Mouse (Mus musculus): Measurements from ENCODE around the gene Faap100. TPM values are rescaled to one million over a fixed set of nuclear protein-coding genes. Genes with fewer than 3 reads are reported as not detected.

Gene Faap100
- polyA plus RNA-seq (2012; ENCODE audit: low replicate concordance): 16.7 and 41.0 TPM in 2 replicates

DNA sequence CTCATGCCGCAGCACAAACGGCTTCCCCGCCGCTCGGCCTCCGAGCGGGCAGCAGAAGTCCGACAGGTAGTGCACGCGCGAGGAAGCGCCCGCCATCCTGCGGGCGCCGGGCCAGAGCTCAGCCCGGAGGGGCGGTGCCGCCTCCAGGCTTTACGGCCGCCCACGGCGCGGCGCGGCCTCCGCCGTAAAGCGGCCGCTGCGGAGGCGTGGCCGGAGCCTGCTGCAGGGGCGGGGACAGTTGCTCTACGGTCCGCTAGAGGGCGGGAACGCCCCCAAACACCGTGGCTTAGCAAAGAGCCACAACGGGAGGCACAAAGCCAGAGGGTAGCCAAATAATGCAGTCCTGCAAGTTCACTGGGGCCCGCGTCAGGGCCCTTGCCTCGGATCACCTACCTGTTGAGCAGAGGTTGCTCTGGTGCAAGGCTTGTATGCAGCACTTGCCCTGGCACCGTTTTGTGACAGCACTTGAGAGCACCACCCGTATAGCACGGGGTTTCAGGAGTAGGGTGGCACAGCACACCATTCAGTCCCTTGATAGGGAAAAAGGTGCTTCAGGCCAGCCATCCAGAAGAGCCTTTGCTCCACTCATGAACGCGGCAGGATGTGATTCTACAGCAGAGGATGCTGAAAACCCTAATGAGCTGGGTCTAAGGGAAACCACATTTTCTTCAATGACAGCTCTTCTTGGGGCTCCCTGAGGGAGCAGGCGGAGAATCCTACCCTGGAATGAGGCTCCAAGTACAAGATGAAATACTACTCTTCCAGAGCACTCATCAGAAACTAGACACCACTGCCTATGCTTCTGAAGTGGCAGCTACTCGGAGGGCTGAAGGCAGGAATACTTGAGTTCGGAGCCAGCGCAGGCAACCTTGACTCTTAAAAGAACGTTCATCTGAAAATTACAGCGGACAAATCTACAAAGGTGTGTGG, at the start of gene Faap100:
Gene Faap100, minus strand, starts transcription at position 154 of the 930 bp plus-strand sequence.

DNA sequence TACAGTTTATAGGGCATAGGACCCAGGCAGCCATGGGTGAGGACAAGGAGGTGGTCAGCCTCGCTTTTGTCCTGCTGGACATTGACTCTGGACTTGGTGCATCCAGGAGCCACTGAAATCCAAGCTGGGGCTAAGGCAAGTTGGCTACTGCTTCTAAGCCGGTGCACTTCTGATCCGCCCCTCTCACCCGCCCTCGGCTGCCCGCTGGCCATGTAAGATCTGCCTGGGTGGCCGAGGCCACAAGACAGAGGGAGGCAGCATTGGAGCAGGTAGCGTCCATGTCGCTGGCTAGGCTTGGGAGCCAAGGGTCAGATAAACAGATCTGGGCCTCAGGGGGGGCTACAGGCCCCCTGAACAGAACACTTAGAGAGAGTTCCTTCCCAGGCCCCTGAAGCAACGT, 17.3 kb downstream of the Faap100 start, which contains the start of gene Fscn2:
Gene Fscn2, plus strand, starts transcription at position 240 of the 400 bp plus-strand sequence.

GRCm38 (mm10) chr11:120347791-120348683, 30.5 kb downstream of the Faap100 start, which contains the start of gene Actg1:
TSS of gene Actg1 (minus strand) at chr11:120348542.

Other genes with a start within 250 kb of the Faap100 start
- gene Slc38a10, start 227.4 kb downstream of the Faap100 start, polyA plus RNA-seq (2012; ENCODE audit: low replicate concordance): 64.5 and 117 TPM in 2 replicates
- gene Bahcc1, start 145.8 kb downstream of the Faap100 start, polyA plus RNA-seq (2012; ENCODE audit: low replicate concordance): 1.1 and 1.7 TPM in 2 replicates
- gene Actg1, start 30.2 kb downstream of the Faap100 start, polyA plus RNA-seq (2012; ENCODE audit: low replicate concordance): 257 and 584 TPM in 2 replicates
- not detected in 2 replicates for gene Fscn2, start 17.2 kb downstream of the Faap100 start, polyA plus RNA-seq (2012; ENCODE audit: low replicate concordance)
- gene Nploc4, start 58.9 kb upstream of the Faap100 start, polyA plus RNA-seq (2012; ENCODE audit: low replicate concordance): 82.3 and 226 TPM in 2 replicates
- gene Tspan10, start 63.9 kb upstream of the Faap100 start, polyA plus RNA-seq (2012; ENCODE audit: low replicate concordance): 0.17 TPM in 1 of 2 replicates, not detected in the other
- gene Pde6g, start 74.7 kb upstream of the Faap100 start, polyA plus RNA-seq (2012; ENCODE audit: low replicate concordance): 0.20 and 0.28 TPM in 2 replicates
- gene Oxld1, start 79.3 kb upstream of the Faap100 start, polyA plus RNA-seq (2012; ENCODE audit: low replicate concordance): 6.7 and 11.8 TPM in 2 replicates
- gene Ccdc137, start 79.4 kb upstream of the Faap100 start, polyA plus RNA-seq (2012; ENCODE audit: low replicate concordance): 33.7 and 46.9 TPM in 2 replicates
- gene Arl16, start 88.8 kb upstream of the Faap100 start, polyA plus RNA-seq (2012; ENCODE audit: low replicate concordance): 9.5 and 17.8 TPM in 2 replicates
- gene Mrpl12, start 105.8 kb upstream of the Faap100 start, polyA plus RNA-seq (2012; ENCODE audit: low replicate concordance): 288 and 518 TPM in 2 replicates
- gene Slc25a10, start 113.1 kb upstream of the Faap100 start, polyA plus RNA-seq (2012; ENCODE audit: low replicate concordance): 94.0 and 114 TPM in 2 replicates
- gene Gcgr, start 151.9 kb upstream of the Faap100 start, polyA plus RNA-seq (2012; ENCODE audit: low replicate concordance): not detected in 2 replicates
- gene Mcrip1, start 171.0 kb upstream of the Faap100 start, polyA plus RNA-seq (2012; ENCODE audit: low replicate concordance): 63.8 and 96.4 TPM in 2 replicates
- gene Ppp1r27, start 172.4 kb upstream of the Faap100 start, polyA plus RNA-seq (2012; ENCODE audit: low replicate concordance): not detected in 2 replicates
- 998 and 1,537 TPM in 2 replicates for gene P4hb, start 194.5 kb upstream of the Faap100 start, polyA plus RNA-seq (2012; ENCODE audit: low replicate concordance)
- 596 and 1,231 TPM in 2 replicates for gene Arhgdia, start 202.9 kb upstream of the Faap100 start, polyA plus RNA-seq (2012; ENCODE audit: low replicate concordance)
- 192 and 295 TPM in 2 replicates for gene Alyref, start 219.6 kb upstream of the Faap100 start, polyA plus RNA-seq (2012; ENCODE audit: low replicate concordance)
- 39.8 and 162 TPM in 2 replicates for gene Anapc11, start 219.7 kb upstream of the Faap100 start, polyA plus RNA-seq (2012; ENCODE audit: low replicate concordance)
- 2.4 and 7.0 TPM in 2 replicates for gene Npb, start 229.7 kb upstream of the Faap100 start, polyA plus RNA-seq (2012; ENCODE audit: low replicate concordance)
- 56.6 and 107 TPM in 2 replicates for gene Pcyt2, start 239.2 kb upstream of the Faap100 start, polyA plus RNA-seq (2012; ENCODE audit: low replicate concordance)
- 147 and 228 TPM in 2 replicates for gene Sirt7, start 246.5 kb upstream of the Faap100 start, polyA plus RNA-seq (2012; ENCODE audit: low replicate concordance)